Mouse (Mus musculus): Measurements from ENCODE around the gene Rps24. TPM values are rescaled to one million over a fixed set of nuclear protein-coding genes. Genes with fewer than 3 reads are reported as not detected.
"Not testable (repeated sequence)": the region's sequence is repeated elsewhere in the genome, so short reads cannot be mapped to it uniquely, and the experiment has no call there.

Gene Rps24
- 1,041 and 1,257 TPM in 2 replicates for polyA plus RNA-seq (2016; fragmentation: Nextera tagmentation; extraction: Ambion mirVana)

GRCm38 (mm10) chr14:24486773-24487227 is at the start of gene Rps24, which contains the start of gene Polr3a:
TSS of gene Rps24 (plus strand) at chr14:24487125.
TSS of gene Polr3a (minus strand) at chr14:24487058.
- DNase-seq (ENCODE audit: low spot score), result peak; percentile 95
- under 1% methylated on average over 30 of the region's 30 CpGs for WGBS
- H3K27ac ChIP-seq, result peak within 1 kb of the TSS; percentile 84

GRCm38 (mm10) chr14:24443529-24443928 is 43.4 kb upstream of the Rps24 start:
- not testable (repeated sequence) for H3K4me3 ChIP-seq; H3K27ac ChIP-seq; DNase-seq (ENCODE audit: low spot score); H3K9me3 ChIP-seq (replicated peaks); H3K27me3 ChIP-seq (ENCODE audit: low read depth, poor library complexity, severe bottlenecking); H3K4me1 ChIP-seq
- 88% methylated on average over 4 of the region's 4 CpGs for WGBS
- peaks cover 23% of the 10 kb centered on the region for H3K36me3 ChIP-seq

More at GRCm38 (mm10) chr14:24486773-24487227, at the start of gene Rps24, which contains the start of gene Polr3a:
- peaks cover 13% of the 10 kb centered on the region for H3K4me1 ChIP-seq
- H3K4me3 ChIP-seq, result peak within 1 kb of the TSS; percentile 78
- H3K27me3 ChIP-seq (ENCODE audit: low read depth, poor library complexity, severe bottlenecking), result no peaks in the 10 kb centered on the region
- peaks cover 33% of the 10 kb centered on the region for H3K36me3 ChIP-seq
- H3K9me3 ChIP-seq (replicated peaks), result no peaks in the 10 kb centered on the region

- Histone ChIP-seq H3K27me3 (ENCODE audit: low read depth, poor library complexity, severe bottlenecking) (no peaks in the 10 kb centered on the region), H3K9me3 (replicated peaks) (no peaks in the 10 kb centered on the region), H3K4me3 (no peak overlapping the region), H3K27ac (no peak overlapping the region), H3K4me1 (no peaks in the 10 kb centered on the region), H3K36me3 (peaks cover 99% of the 10 kb centered on the region)
- WGBS, result 93% methylated on average over 3 of the region's 3 CpGs
- no peak for DNase-seq (ENCODE audit: low spot score)
These were observed 28.7 kb upstream of the Rps24 start for GRCm38 (mm10) chr14:24458191-24458590.

GRCm38 (mm10) chr14:24468806-24469205 is 18.1 kb upstream of the Rps24 start:
- H3K36me3 ChIP-seq, result peaks cover 99% of the 10 kb centered on the region
- no peaks in the 10 kb centered on the region for H3K9me3 ChIP-seq (replicated peaks)
- no peaks in the 10 kb centered on the region for H3K4me1 ChIP-seq
- H3K27ac ChIP-seq, result no peak overlapping the region
- H3K27me3 ChIP-seq (ENCODE audit: low read depth, poor library complexity, severe bottlenecking), result no peaks in the 10 kb centered on the region
- no peak overlapping the region for H3K4me3 ChIP-seq
- 94% methylated on average over 6 of the region's 6 CpGs for WGBS
- DNase-seq (ENCODE audit: low spot score), result no peak

- peak overlapping the region; percentile 78 for H3K4me3 ChIP-seq
- peaks cover 35% of the 10 kb centered on the region for H3K36me3 ChIP-seq
- 10% methylated on average over 13 of the region's 13 CpGs for WGBS
- H3K9me3 ChIP-seq (replicated peaks), result no peaks in the 10 kb centered on the region
- H3K27ac ChIP-seq, result peak overlapping the region; percentile 84
- H3K27me3 ChIP-seq (ENCODE audit: low read depth, poor library complexity, severe bottlenecking), result no peaks in the 10 kb centered on the region
- H3K4me1 ChIP-seq, result peaks cover 9% of the 10 kb centered on the region
- DNase-seq (ENCODE audit: low spot score), result no peak
These were observed 621 bp upstream of the Rps24 start for GRCm38 (mm10) chr14:24486241-24486767.

GRCm38 (mm10) chr14:24489772-24490171 is 2.8 kb downstream of the Rps24 start:
- H3K4me3 ChIP-seq; H3K27ac ChIP-seq; DNase-seq (ENCODE audit: low spot score); H3K27me3 ChIP-seq (ENCODE audit: low read depth, poor library complexity, severe bottlenecking); H3K9me3 ChIP-seq (replicated peaks): not testable (repeated sequence)
- peaks cover 38% of the 10 kb centered on the region for H3K4me1 ChIP-seq
- H3K36me3 ChIP-seq, result peaks cover 33% of the 10 kb centered on the region
- WGBS, result 91% methylated on average over 7 of the region's 7 CpGs

- peaks cover 35% of the 10 kb centered on the region for H3K4me1 ChIP-seq
- no peaks in the 10 kb centered on the region for H3K9me3 ChIP-seq (replicated peaks)
- H3K4me3 ChIP-seq, result peak overlapping the region; percentile 83
- under 1% methylated on average over 64 of the region's 64 CpGs for WGBS
- peak overlapping the region; percentile 96 for H3K27ac ChIP-seq
- H3K36me3 ChIP-seq, result peaks cover 41% of the 10 kb centered on the region
- no peaks in the 10 kb centered on the region for H3K27me3 ChIP-seq (ENCODE audit: low read depth, poor library complexity, severe bottlenecking)
- peak; percentile 99 for DNase-seq (ENCODE audit: low spot score)
These were observed 3.7 kb downstream of the Rps24 start for GRCm38 (mm10) chr14:24490468-24491265.

- DNase-seq (ENCODE audit: low spot score), result no peak
- no peaks in the 10 kb centered on the region for H3K9me3 ChIP-seq (replicated peaks)
- H3K27me3 ChIP-seq (ENCODE audit: low read depth, poor library complexity, severe bottlenecking), result no peaks in the 10 kb centered on the region
- peak overlapping the region; percentile 96 for H3K27ac ChIP-seq
- WGBS, result 4% methylated on average over 11 of the region's 11 CpGs
- peaks cover 49% of the 10 kb centered on the region for H3K36me3 ChIP-seq
- H3K4me1 ChIP-seq, result peaks cover 29% of the 10 kb centered on the region
- H3K4me3 ChIP-seq, result peak overlapping the region; percentile 83
These were observed 4.5 kb downstream of the Rps24 start for GRCm38 (mm10) chr14:24491266-24491981.

GRCm38 (mm10) chr14:24493256-24493655 is 6.3 kb downstream of the Rps24 start:
- Histone ChIP-seq H3K36me3 (peaks cover 67% of the 10 kb centered on the region), H3K27me3 (ENCODE audit: low read depth, poor library complexity, severe bottlenecking) (no peaks in the 10 kb centered on the region), H3K4me3 (0 out of 2 replicates have a peak overlapping the region, but pooled peaks have one; percentile 83), H3K27ac (no peak overlapping the region), H3K9me3 (replicated peaks) (no peaks in the 10 kb centered on the region), H3K4me1 (peaks cover 29% of the 10 kb centered on the region)
- 90% methylated on average over 9 of the region's 9 CpGs for WGBS
- no peak for DNase-seq (ENCODE audit: low spot score)

- H3K4me1 ChIP-seq, result peaks cover 34% of the 10 kb centered on the region
- peaks cover 81% of the 10 kb centered on the region for H3K36me3 ChIP-seq
- WGBS, result 91% methylated on average over 1 of the region's 1 CpGs
These were observed 9.6 kb downstream of the Rps24 start for GRCm38 (mm10) chr14:24496507-24496906.

GRCm38 (mm10) chr14:24497443-24497842 is 10.5 kb downstream of the Rps24 start:
- DNase-seq (ENCODE audit: low spot score), result no peak
- Histone ChIP-seq H3K27me3 (ENCODE audit: low read depth, poor library complexity, severe bottlenecking) (no peaks in the 10 kb centered on the region), H3K4me1 (peaks cover 25% of the 10 kb centered on the region), H3K4me3 (no peak overlapping the region), H3K27ac (no peak overlapping the region), H3K36me3 (peaks cover 73% of the 10 kb centered on the region), H3K9me3 (replicated peaks) (no peaks in the 10 kb centered on the region)
- 94% methylated on average over 1 of the region's 1 CpGs for WGBS

More at GRCm38 (mm10) chr14:24496507-24496906, 9.6 kb downstream of the Rps24 start:
- no peak overlapping the region for H3K27ac ChIP-seq
- no peaks in the 10 kb centered on the region for H3K9me3 ChIP-seq (replicated peaks)
- no peak overlapping the region for H3K4me3 ChIP-seq
- no peaks in the 10 kb centered on the region for H3K27me3 ChIP-seq (ENCODE audit: low read depth, poor library complexity, severe bottlenecking)
- no peak for DNase-seq (ENCODE audit: low spot score)

GRCm38 (mm10) chr14:24498561-24499255 is 11.8 kb downstream of the Rps24 start:
- no peak overlapping the region for H3K4me3 ChIP-seq
- peaks cover 61% of the 10 kb centered on the region for H3K36me3 ChIP-seq

More at GRCm38 (mm10) chr14:24498561-24499255, 11.8 kb downstream of the Rps24 start:
- 73% methylated on average over 5 of the region's 5 CpGs for WGBS
- peaks cover 12% of the 10 kb centered on the region for H3K4me1 ChIP-seq
- H3K27me3 ChIP-seq (ENCODE audit: low read depth, poor library complexity, severe bottlenecking), result no peaks in the 10 kb centered on the region
- no peak for DNase-seq (ENCODE audit: low spot score)
- no peaks in the 10 kb centered on the region for H3K9me3 ChIP-seq (replicated peaks)
- no peak overlapping the region for H3K27ac ChIP-seq

Measured in limb, embryonic 10.5 days (tissue).